Mouse (Mus musculus) urinary bladder, postnatal 4 days (tissue): ENCODE measurements around the gene Trim40.
A peak's percentile ranks its signal among the peaks of the same experiment; 100 is the strongest.
"Not testable (repeated sequence)": the region's sequence is repeated elsewhere in the genome, so short reads cannot be mapped to it uniquely, and the experiment has no call there.

Experiments used
- DNase-seq, 2 experiments: peaks; one replicate each; pipeline ENCODE4 v3.0.0; 2021 to 2022; ENCODE audit warnings: low spot score in 2 of 2

Gene Trim40

DNA sequence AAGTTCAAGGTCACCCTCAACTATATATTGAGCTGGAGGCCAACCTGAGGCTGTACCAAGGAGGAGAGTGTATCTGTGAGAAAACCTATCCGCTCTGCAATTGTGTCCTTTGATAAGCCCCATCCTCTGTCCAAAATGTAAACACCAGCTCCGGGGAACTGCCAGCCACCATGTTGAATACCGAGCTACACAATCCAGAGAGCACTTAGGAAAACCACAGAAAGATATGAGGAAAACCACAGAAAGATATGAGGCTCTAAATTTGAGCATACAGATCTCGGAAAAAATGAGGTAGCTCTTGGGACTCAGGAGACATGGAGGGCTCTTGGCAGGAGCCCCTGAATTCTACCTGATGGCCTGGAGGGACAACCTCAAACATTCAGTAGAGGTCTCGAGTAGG lies 3.5 kb upstream of the Trim40 start:
- DNase-seq: no peak

GRCm38 (mm10) chr17:36892362-36892761 lies 2.4 kb upstream of the Trim40 start:
- DNase-seq: no peak

GRCm38 (mm10) chr17:36891496-36891895 lies 1.6 kb upstream of the Trim40 start:
- not testable (repeated sequence) for DNase-seq

DNA sequence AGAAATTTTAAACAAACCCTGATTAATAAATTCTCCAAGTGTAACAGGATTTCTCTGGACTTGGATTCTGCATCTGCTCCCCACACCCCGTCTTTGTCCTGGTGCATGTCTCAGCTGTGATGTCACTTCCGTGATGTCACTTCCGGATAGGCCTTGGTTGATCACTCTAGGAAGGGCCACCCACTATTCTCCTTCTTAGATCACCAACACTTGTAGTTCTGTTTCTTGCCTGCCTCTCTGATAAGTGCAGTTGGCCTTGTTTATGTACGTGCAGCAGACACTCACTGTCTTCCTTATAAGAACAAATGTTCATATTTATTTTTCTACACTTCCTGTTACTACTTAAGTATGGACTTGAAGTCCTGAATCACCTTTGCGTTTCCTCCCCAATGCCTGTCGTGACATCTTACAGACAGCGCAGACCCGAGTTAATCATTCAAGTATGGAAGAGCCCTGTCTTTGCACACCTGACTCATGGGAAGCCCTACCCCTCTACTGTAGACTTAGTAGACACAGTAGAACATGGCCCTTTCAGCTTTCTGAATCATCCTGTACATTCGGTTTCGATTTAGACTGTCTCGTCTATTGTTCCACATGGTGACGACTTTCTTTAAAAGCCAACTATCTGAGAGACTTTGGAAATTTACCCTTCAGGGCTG lies 4.7 kb downstream of the Trim40 start:
- no peak for DNase-seq

DNA sequence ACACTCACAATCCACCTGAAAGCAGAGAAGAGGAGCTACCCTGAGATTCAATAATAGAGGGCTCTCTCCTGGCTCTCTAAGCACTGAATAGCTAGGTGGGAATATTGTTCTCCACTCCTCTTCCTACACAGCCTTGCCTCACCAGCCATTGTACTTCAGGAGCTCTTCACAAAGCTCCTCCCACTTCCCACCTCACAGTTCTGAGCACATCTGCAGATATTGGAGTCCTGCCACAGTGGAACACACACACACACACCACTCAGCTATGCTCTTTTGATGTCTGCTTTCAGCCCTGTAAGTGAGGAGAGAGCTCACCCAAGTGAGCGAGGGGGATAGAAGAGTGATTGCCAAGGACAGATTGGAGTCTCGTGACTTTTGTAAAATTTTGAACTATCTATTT lies 6.6 kb downstream of the Trim40 start:
- DNase-seq: no peak

DNA sequence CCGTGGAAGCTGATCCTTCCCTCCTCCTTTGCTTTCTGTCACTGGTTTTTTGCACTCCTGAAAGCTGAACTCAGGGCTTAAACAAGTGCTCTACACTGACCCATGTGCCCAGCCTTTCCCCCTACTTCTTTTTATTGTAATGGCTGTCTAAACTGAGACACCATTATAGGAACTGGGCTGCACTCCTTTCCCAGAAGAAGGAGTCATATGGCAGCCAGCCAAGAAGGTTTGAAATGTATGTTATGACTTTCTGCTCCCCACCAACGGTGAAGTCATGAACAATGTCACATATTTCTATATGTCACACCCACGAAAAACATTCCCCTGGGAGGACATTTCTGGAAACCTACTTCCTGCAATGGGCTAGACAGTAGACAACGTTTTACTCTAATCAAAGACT lies 15.3 kb downstream of the Trim40 start:
- no peak for DNase-seq

- peak in 1 of 2 experiments; percentile 40 for DNase-seq
These were observed 19.7 kb downstream of the Trim40 start for GRCm38 (mm10) chr17:36869955-36870810.

DNA sequence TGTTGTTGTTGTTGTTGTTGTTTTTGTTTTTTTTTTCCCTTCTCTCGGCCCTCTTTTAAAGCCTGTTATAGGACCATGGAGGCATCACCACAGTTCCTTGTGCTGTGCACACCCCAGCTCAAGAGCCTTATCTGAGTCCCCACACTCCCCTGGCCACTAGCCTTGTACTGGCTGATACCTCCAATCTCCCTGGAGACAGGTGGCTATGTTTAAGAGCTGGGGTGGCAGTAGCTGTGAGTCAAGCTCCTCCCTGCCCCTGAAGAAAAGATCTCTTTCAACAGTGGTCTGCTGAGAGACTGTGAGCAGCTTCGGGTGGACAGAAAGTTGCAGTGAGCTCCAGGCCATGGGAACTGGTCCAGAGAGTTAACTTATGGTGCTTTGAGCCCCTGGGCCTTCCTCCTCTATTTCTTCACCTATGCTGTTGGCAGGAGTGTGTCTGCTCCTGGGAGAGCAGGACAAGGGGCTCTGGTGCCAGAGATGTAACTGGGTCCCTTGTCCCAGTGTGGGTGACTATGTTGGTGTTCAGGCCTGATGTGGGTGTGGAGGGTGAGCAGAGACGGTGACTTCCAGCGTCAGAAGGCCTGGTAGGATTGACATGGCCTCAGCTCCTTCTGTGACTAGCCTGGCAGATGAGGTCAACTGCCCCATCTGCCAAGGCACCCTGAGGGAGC lies 20.5 kb downstream of the Trim40 start, which contains the start of gene Trim10:
Trim10 (plus strand) TSS at position 291 of the 671 bp plus-strand sequence.
- DNase-seq: no peak

GRCm38 (mm10) chr17:36868836-36869235 lies 21.1 kb downstream of the Trim40 start:
- no peak for DNase-seq

GRCm38 (mm10) chr17:36866719-36867527 lies 23.0 kb downstream of the Trim40 start, which contains the start of gene Trim15:
Trim15 (minus strand) TSS chr17:36867210.
- no peak for DNase-seq

DNA sequence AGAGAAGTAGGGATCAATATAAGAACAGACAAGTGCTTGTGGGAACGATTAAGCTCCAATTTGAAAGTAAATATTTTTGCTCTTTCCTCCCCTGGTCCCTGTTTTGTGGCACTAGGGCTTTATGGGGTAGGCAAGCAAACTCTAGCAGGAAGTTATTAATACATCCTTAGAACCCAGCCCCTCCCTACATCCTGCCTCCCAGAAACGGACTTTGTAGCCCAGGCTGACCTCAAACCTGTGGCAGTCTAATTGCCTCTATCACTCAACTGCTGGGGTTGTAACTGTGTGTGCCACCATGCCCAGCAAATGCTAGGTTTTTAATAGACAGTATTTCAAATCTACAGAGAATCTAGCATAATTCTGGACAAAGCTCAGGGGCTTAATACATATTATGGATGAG lies 28.2 kb downstream of the Trim40 start:
- no peak for DNase-seq

- no peak for DNase-seq
These were observed 31.7 kb downstream of the Trim40 start for GRCm38 (mm10) chr17:36858181-36858580.

DNA sequence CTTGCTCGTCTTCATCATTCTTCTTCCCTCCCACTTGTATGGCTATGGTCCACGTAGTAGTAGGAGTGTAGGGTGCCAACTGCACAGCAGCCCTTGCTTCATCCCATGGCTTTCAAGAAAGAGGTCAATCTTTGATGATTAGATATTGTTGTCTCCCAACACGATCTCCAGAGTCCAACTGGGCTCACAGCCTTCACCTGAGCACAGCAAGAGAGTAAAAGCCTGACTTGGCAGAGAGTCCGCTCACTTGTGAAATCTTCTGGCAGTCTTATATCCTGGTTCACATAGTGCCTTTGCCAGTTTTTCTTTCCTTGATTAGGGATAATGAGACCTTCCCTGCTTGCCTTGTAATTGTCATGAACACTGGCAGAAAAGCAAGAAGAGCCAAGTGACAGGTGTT lies 33.7 kb downstream of the Trim40 start:
- DNase-seq: no peak

DNA sequence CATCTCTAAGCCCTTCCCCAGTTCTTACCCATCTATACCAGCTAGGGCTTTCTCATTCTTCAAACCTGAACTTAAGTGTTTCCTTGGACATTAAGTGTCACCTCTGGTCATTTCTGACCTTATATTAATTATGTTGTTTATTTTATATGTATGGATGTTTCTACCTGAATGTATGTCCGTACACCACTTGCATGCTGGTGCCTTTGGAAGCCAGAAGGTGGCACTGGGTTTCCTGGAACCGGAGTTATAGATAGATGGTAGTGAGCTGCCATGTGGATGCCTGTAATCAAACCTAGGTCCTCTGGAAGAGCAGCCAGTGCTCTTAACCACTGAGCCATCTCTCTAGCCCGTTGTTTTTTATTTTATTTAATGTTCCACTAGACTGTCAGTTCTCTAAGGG lies 34.4 kb downstream of the Trim40 start:
- no peak for DNase-seq

- DNase-seq: no peak
These were observed 38.3 kb downstream of the Trim40 start for GRCm38 (mm10) chr17:36851627-36852026.

DNA sequence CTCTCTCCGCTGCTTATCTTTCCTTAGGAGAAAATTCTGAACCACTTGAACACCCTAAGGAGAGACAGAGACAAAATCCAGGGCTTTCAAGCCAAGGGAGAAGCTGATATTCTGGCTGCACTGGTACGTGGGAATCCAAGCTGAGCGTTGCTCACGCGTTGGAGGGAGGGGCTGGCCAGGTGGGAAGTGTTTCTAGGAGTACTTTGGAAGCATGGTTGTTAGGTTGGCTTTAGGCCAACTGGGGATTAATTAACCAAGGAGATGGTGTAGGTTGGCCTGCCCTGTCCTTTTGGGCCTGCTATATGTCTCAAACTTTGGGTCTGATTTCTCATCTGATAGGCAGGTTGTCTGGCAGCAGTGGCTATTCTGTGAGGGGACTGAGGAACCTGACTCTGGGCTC lies 38.7 kb downstream of the Trim40 start:
- DNase-seq: no peak

- DNase-seq: no peak
These were observed 39.9 kb downstream of the Trim40 start for GRCm38 (mm10) chr17:36849992-36850391.

DNA sequence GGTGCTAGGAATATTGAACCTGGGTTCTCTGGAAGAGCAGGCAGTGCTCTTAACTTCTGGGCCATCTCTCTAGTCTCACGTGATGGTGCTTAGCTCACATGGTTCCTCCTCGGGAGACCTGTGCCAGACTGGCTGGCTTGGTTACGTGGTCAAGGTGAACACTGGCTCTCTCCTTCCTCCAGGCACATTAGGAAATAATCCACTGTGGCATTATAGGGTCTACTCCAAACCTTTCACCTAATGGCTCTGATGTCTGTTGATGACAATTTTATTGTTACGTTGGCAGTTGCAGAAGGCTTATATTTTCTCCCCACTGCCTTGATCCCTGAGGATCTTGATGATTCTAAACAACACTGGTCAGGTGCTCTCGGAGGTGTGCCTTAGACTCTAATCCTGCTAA lies 41.0 kb downstream of the Trim40 start:
- DNase-seq: no peak

DNA sequence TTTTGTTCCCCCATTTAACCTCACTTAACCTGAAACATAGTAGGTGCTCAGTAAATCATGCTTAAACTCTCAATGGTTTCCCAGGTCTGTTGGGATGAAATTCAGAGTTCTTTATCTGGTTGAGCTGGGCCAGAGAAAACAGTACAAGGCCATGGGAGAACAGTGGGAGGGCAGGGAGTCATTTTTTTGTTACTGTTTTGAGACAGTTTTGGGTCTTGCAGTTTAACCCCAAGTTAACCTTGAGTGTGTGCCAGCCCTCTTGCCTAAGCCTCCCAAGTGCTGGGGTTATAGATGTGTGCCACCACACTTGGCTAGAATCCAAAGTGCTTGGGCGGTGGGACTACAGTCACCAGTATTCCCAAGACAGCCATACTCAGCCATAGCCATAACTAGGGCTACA lies 45.2 kb downstream of the Trim40 start:
- DNase-seq: no peak

GRCm38 (mm10) chr17:36844286-36844719 lies 45.6 kb downstream of the Trim40 start:
- no peak for DNase-seq

DNA sequence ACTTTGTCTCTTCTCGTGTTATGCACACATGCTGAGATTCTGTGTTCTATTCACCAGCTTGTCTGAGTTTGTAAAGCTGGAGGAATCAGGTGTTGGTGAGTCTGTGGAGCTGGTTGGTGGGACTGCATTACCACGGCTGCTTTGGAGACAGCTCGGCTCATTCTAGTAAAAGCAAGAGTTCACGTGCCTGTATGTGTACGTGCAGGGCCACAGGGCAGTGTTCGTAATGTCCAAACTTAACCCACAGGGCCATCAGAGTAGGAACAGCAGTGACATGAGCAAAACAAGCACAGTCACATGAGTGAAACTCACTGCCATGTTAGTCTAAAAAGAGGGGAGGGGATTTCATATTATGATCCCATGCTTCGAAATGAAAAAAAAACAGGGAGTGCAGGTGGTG lies 46.2 kb downstream of the Trim40 start:
- DNase-seq: no peak
